In genomic region chr5:125096368-125096767, GRCm38 (mm10) we compare ENCODE assay signal across 15 mouse cellular contexts.
A peak's percentile ranks its signal among the peaks of the same experiment; 100 is the strongest.
DNase-seq lines count a peak whose midpoint lies in the region; ATAC-seq and TF ChIP-seq lines count a peak whose summit lies in the region.
"Had no signal": no experiment of that assay in that cellular context is flagged by ENCODE, and none has a peak within 500 bp of the region (broad histone marks: within the 10 kb centered on the region; RNA-seq: fewer than 3 reads in every experiment).

No protein-coding gene starts in this region.

- peaks cover 26% of the 10 kb centered on the region for H3K36me3 ChIP-seq in heart, embryonic 15.5 days
- peaks cover 89% of the 10 kb centered on the region for H3K36me3 ChIP-seq in lung, embryonic 14.5 days (ENCODE audit: insufficient read depth)
- H3K36me3 ChIP-seq in midbrain, embryonic 16.5 days (ENCODE audit: control insufficient read depth, insufficient read depth, low read length) = peaks cover 5% of the 10 kb centered on the region
- peaks cover 99% of the 10 kb centered on the region for H3K36me3 ChIP-seq in midbrain, embryonic 10.5 days
- H3K36me3 ChIP-seq in neural tube, embryonic 15.5 days = peaks cover 41% of the 10 kb centered on the region

- no peak for TF ChIP-seq CTCF in lung, embryonic 14.5 days (IDR thresholded peaks at IDR 0.05; ENCODE audit: low read depth)
- no peak for TF ChIP-seq CTCF in lung, adult 2 months (IDR thresholded peaks at IDR 0.05; ENCODE audit: insufficient read depth, low read length)

- H3K4me3 ChIP-seq in heart, embryonic 15.5 days = no peak overlapping the region
- H3K4me3 ChIP-seq in lung, embryonic 14.5 days (ENCODE audit: low read depth, low read length) = no peak overlapping the region
- no peak overlapping the region for H3K4me3 ChIP-seq in lung, adult 2 months (replicated peaks; ENCODE audit: extremely low read depth, low read depth, low read length)
- no peak overlapping the region for H3K4me3 ChIP-seq in midbrain, embryonic 16.5 days (ENCODE audit: low read depth, low read length)
- no peak overlapping the region for H3K4me3 ChIP-seq in midbrain, embryonic 10.5 days
- H3K4me3 ChIP-seq in neural tube, embryonic 15.5 days (replicated peaks) = no peak overlapping the region
- H3K4me3 ChIP-seq: heart, embryonic 12.5 days; neural tube, embryonic 12.5 days had no signal

- no peak for DNase-seq in heart, postnatal 36 days
- DNase-seq in lung, embryonic 14.5 days = peak; percentile 76
- no peak for DNase-seq in lung, adult 2 months
- DNase-seq in midbrain, embryonic 10.5 days (ENCODE audit: low spot score) = no peak
- no peak for DNase-seq in cerebellum, adult 9-10 months
- DNase-seq: adrenal gland, adult 8-10 months; cerebellum, postnatal 25 days; kidney, adult 9 months; layer of hippocampus, postnatal 36 days had no signal

- no peaks in the 10 kb centered on the region for H3K9me3 ChIP-seq in heart, embryonic 15.5 days (replicated peaks)
- H3K9me3 ChIP-seq in lung, embryonic 14.5 days (ENCODE audit: low read depth, low read length) = no peaks in the 10 kb centered on the region
- no peaks in the 10 kb centered on the region for H3K9me3 ChIP-seq in midbrain, embryonic 16.5 days (replicated peaks; ENCODE audit: control insufficient read depth, low read length, poor library complexity, severe bottlenecking)
- H3K9me3 ChIP-seq in midbrain, embryonic 10.5 days (replicated peaks) = no peaks in the 10 kb centered on the region
- no peaks in the 10 kb centered on the region for H3K9me3 ChIP-seq in neural tube, embryonic 15.5 days (replicated peaks)
- H3K9me3 ChIP-seq: heart, embryonic 12.5 days; neural tube, embryonic 12.5 days had no signal

- peaks cover 38% of the 10 kb centered on the region for H3K4me1 ChIP-seq in heart, embryonic 15.5 days (replicated peaks)
- peaks cover 15% of the 10 kb centered on the region for H3K4me1 ChIP-seq in lung, embryonic 14.5 days (ENCODE audit: insufficient read depth)
- H3K4me1 ChIP-seq in lung, adult 2 months (ENCODE audit: control insufficient read depth, insufficient read depth, low read length) = peaks cover 10% of the 10 kb centered on the region; the same call in 1 of the 2 replicates
- H3K4me1 ChIP-seq in midbrain, embryonic 16.5 days (ENCODE audit: control insufficient read depth, insufficient read depth, low read length) = peaks cover 7% of the 10 kb centered on the region; the same call in 1 of the 2 replicates
- H3K4me1 ChIP-seq in midbrain, embryonic 10.5 days = peaks cover 11% of the 10 kb centered on the region
- peaks cover 39% of the 10 kb centered on the region for H3K4me1 ChIP-seq in neural tube, embryonic 15.5 days

- WGBS in heart, embryonic 15.5 days = 64% methylated on average over 11 of the region's 11 CpGs
- WGBS in lung, embryonic 14.5 days = 46% methylated on average over 11 of the region's 11 CpGs
- 75% methylated on average over 11 of the region's 11 CpGs for WGBS in lung, adult 2 months
- WGBS in midbrain, embryonic 16.5 days = 83% methylated on average over 11 of the region's 11 CpGs
- WGBS in midbrain, embryonic 10.5 days = 92% methylated on average over 11 of the region's 11 CpGs
- 72% methylated on average over 11 of the region's 11 CpGs for WGBS in neural tube, embryonic 15.5 days

- intact Hi-C loops in heart, postnatal 36 days (cut with DNase I) = no loop called here

- H3K4me2 ChIP-seq in heart, embryonic 15.5 days = no peak overlapping the region
- 0 out of 2 replicates have a peak overlapping the region, but pooled peaks have one; percentile 12 for H3K4me2 ChIP-seq in lung, embryonic 14.5 days
- H3K4me2 ChIP-seq in midbrain, embryonic 16.5 days (ENCODE audit: low read length) = no peak overlapping the region
- H3K4me2 ChIP-seq in neural tube, embryonic 15.5 days = no peak overlapping the region
- H3K4me2 ChIP-seq: heart, embryonic 12.5 days; neural tube, embryonic 12.5 days had no signal

- no peaks in the 10 kb centered on the region for H3K27me3 ChIP-seq in heart, embryonic 15.5 days
- H3K27me3 ChIP-seq in lung, embryonic 14.5 days (ENCODE audit: insufficient read depth, low read length) = no peaks in the 10 kb centered on the region
- no peaks in the 10 kb centered on the region for H3K27me3 ChIP-seq in midbrain, embryonic 16.5 days (ENCODE audit: control insufficient read depth, insufficient read depth, low read depth, low read length)
- H3K27me3 ChIP-seq in midbrain, embryonic 10.5 days (ENCODE audit: low read depth, poor library complexity, severe bottlenecking) = no peaks in the 10 kb centered on the region
- H3K27me3 ChIP-seq in neural tube, embryonic 15.5 days (replicated peaks) = no peaks in the 10 kb centered on the region
- H3K27me3 ChIP-seq: heart, embryonic 12.5 days; neural tube, embryonic 12.5 days had no signal

- ATAC-seq in heart, embryonic 15.5 days (replicated peaks; ENCODE audit: insufficient number of reproducible peaks, insufficient read depth, low FRiP score, low read depth) = no peak
- peak; percentile 55 for ATAC-seq in lung, embryonic 14.5 days (ENCODE audit: insufficient read depth)
- no peak for ATAC-seq in midbrain, embryonic 16.5 days
- no peak for ATAC-seq in neural tube, embryonic 15.5 days (ENCODE audit: low FRiP score)
- ATAC-seq: forebrain, embryonic 16.5 days had no signal

- H3K9ac ChIP-seq in heart, embryonic 15.5 days = no peak overlapping the region
- no peak overlapping the region for H3K9ac ChIP-seq in lung, embryonic 14.5 days
- H3K9ac ChIP-seq in midbrain, embryonic 16.5 days (ENCODE audit: low read depth, low read length) = no peak overlapping the region
- no peak overlapping the region for H3K9ac ChIP-seq in neural tube, embryonic 15.5 days (replicated peaks)
- H3K9ac ChIP-seq: heart, embryonic 12.5 days; neural tube, embryonic 12.5 days had no signal

- no peak for TF ChIP-seq POLR2A in lung, adult 2 months (IDR thresholded peaks at IDR 0.05; ENCODE audit: borderline replicate concordance, extremely low read depth, low read depth, low read length)

- H3K27ac ChIP-seq in heart, embryonic 15.5 days = peak overlapping the region; percentile 44
- peak overlapping the region; percentile 69 for H3K27ac ChIP-seq in lung, embryonic 14.5 days (ENCODE audit: low read depth)
- peak overlapping the region; percentile 30; the same call in 1 of the 2 replicates for H3K27ac ChIP-seq in midbrain, embryonic 16.5 days (ENCODE audit: low read length)
- H3K27ac ChIP-seq in midbrain, embryonic 10.5 days (replicated peaks) = no peak overlapping the region
- H3K27ac ChIP-seq in neural tube, embryonic 15.5 days (replicated peaks) = peak overlapping the region; percentile 74
- H3K27ac ChIP-seq: neural tube, embryonic 12.5 days had no signal
